Mouse (Mus musculus) ovary, postnatal 10 days (tissue): Measurements from ENCODE around the gene 6430531B16Rik.

Source experiments
- DNase-seq: peaks from one replicate; pipeline ENCODE4 v3.0.0; 2022; ENCODE audit warnings: low spot score

The 6430531B16Rik gene

DNA sequence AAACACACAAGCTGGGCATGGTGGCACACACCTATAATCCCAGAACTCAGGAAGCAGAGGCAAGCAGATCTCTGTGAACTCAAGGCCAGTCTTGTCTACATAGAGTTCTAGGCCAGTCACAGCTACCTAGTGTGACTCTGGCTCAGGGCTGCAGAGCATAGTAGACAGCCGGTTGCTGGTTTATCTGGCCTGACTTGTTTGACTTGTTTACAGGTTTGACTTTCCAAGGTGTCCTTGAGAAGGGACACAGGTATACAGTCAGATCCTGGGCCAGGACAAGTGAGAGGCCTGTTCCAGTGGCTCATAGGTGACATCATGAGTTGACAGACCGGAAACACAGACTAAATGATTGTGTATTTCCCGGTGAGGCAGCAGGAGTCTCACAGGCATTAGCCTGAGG is 41.4 kb downstream of the 6430531B16Rik start:
- no peak for DNase-seq

DNA sequence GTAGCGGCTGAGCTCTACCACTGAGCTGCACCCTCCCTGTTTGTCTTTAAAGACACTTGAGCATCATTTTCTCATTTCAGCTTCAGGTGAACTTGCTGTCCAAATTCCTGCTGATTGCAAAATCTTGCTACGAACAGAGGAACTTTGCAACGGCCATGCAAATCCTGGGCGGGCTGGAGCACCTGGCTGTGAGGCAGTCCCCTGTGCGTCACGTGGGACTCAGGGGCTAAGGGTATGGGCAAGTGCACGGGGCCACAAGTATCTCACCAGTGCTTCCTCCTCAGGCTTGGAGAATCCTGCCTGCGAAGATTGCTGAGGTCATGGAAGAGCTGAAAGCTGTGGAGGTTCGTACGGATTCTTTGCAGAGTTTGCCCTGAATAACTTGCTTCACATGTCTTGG is 41.9 kb downstream of the 6430531B16Rik start:
- no peak for DNase-seq

DNA sequence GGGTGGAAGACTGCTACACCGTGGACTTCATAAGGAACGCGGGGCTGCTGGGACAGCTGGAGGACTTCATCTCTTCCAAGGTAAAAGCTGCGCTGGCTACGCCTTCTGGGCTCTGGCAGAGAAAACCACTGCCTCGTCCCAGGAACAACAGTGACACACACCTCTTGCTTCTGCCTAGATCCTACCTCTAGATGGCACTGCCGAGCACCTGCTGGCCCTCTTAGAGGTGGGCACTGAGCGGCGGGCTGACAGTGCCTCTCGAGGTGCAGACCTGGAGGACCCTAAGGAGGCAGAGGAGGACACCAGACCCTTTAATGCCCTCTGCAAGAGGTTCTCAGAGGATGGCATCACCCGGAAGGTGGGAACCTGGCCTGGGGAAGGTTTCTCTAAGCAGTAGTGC is 47.8 kb downstream of the 6430531B16Rik start:
- DNase-seq: no peak
